Mouse (Mus musculus) left cerebral cortex, postnatal 25 days (tissue): ENCODE results near the gene Rcan3. TPM values are rescaled to one million over a fixed set of nuclear protein-coding genes. Genes with fewer than 3 reads are reported as not detected.

Experiments used
- DNase-seq, 2 experiments: peaks; one replicate each; pipeline ENCODE4 v3.0.0; 2022; ENCODE audit warnings: low spot score in 2 of 2, mixed read lengths in 1 of 2
- intact Hi-C: fragments of 180-260 bp; cut with DNase I; formaldehyde crosslinking; loops from one replicate; pipeline ENCODE4 v1.15.1; 2025
- total RNA-seq, 2 experiments: library from RNA; stranded (reverse); gene quantifications; 2 replicates each; pipeline ENCODE4 v1.2.3; 2021

The Rcan3 gene
- total RNA-seq, result 10 to 100 TPM; 24.6 to 30.5 TPM

GRCm38 (mm10) chr4:135433443-135434394 lies at the start of gene Rcan3:
Gene Rcan3 (minus strand): TSS chr4:135433853.
- DNase-seq, result peak; percentile 48 to 54
- intact Hi-C loops, result no loop called here

- DNase-seq, result no peak
- intact Hi-C loops, result no loop called here
These were observed 46.7 kb upstream of the Rcan3 start for GRCm38 (mm10) chr4:135480370-135480769.

- DNase-seq, result no peak
- intact Hi-C loops, result no loop called here
These were observed 44.2 kb upstream of the Rcan3 start for GRCm38 (mm10) chr4:135477851-135478250.

- DNase-seq, result no peak
- intact Hi-C loops, result no loop called here
These were observed 29.8 kb upstream of the Rcan3 start for GRCm38 (mm10) chr4:135463406-135463805.

- no peak for DNase-seq
- intact Hi-C loops, result no loop called here
These were observed 19.9 kb upstream of the Rcan3 start for GRCm38 (mm10) chr4:135453572-135453971.

- no peak for DNase-seq
- intact Hi-C loops, result no loop called here
These were observed 19.5 kb upstream of the Rcan3 start for GRCm38 (mm10) chr4:135453164-135453563.

GRCm38 (mm10) chr4:135451360-135452015 lies 17.8 kb upstream of the Rcan3 start:
- intact Hi-C loops, result no loop called here
- no peak for DNase-seq

GRCm38 (mm10) chr4:135442473-135442872 lies 8.8 kb upstream of the Rcan3 start:
- DNase-seq, result no peak
- intact Hi-C loops, result no loop called here

- DNase-seq, result no peak
- intact Hi-C loops, result no loop called here
These were observed 6.4 kb upstream of the Rcan3 start for GRCm38 (mm10) chr4:135439904-135440522.

GRCm38 (mm10) chr4:135439188-135439647 lies 5.6 kb upstream of the Rcan3 start:
- DNase-seq, result peak in 1 of 2 experiments; percentile 28
- intact Hi-C loops, result no loop called here

- no peak for DNase-seq
- intact Hi-C loops, result no loop called here
These were observed 4.3 kb upstream of the Rcan3 start for GRCm38 (mm10) chr4:135437924-135438323.

- intact Hi-C loops, result no loop called here
- no peak for DNase-seq
These were observed 2.6 kb upstream of the Rcan3 start for GRCm38 (mm10) chr4:135436291-135436690.

GRCm38 (mm10) chr4:135434395-135434789 lies 739 bp upstream of the Rcan3 start:
- DNase-seq, result no peak
- intact Hi-C loops, result no loop called here

GRCm38 (mm10) chr4:135433086-135433442 lies 589 bp downstream of the Rcan3 start:
- DNase-seq, result no peak
- intact Hi-C loops, result no loop called here

- intact Hi-C loops, result no loop called here
- no peak for DNase-seq
These were observed 3.5 kb downstream of the Rcan3 start for GRCm38 (mm10) chr4:135429990-135430760.

- intact Hi-C loops, result no loop called here
- peak in 1 of 2 experiments; percentile 13 for DNase-seq
These were observed 4.3 kb downstream of the Rcan3 start for GRCm38 (mm10) chr4:135429383-135429782.

GRCm38 (mm10) chr4:135426587-135426986 lies 7.1 kb downstream of the Rcan3 start:
- DNase-seq, result no peak
- intact Hi-C loops, result no loop called here

GRCm38 (mm10) chr4:135425625-135426024 lies 8.0 kb downstream of the Rcan3 start:
- intact Hi-C loops, result no loop called here
- DNase-seq, result peak; percentile 76 to 88

GRCm38 (mm10) chr4:135420961-135421360 lies 12.7 kb downstream of the Rcan3 start:
- intact Hi-C loops, result no loop called here
- no peak for DNase-seq

- DNase-seq, result no peak
- intact Hi-C loops, result no loop called here
These were observed 13.2 kb downstream of the Rcan3 start for GRCm38 (mm10) chr4:135420416-135420815.
